Mouse (Mus musculus): ENCODE measurements around the gene Foxred2.

DNA sequence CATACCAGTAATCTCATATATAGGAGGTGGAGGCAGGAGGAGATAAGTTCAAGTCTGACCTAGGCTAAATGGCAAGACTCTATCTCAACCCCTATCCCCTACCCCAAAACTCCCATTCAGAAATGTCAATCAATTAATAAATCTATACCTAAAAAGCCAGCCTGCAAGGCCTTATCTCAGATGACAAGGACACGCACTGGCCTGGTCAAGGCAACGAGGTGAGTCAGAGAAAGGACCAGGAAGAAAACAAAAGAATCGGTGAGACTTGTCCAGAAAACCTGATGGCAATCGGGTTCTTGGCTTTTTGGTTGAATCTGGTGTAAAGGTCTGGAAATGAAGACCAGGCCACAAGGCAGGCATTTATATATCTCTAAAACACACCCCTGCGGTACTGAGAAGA lies 29.6 kb downstream of the Foxred2 start:
- TF ChIP-seq CTCF (IDR thresholded peaks at IDR 0.05; ENCODE audit: extremely low read depth, insufficient read depth, insufficient read length, insufficient replicate concordance), result no peak
- TF ChIP-seq POLR2A (IDR thresholded peaks at IDR 0.05; ENCODE audit: low read depth, low read length), result no peak
